Mouse (Mus musculus) hindlimb bud, embryonic 11.5 days (tissue): Measurements from ENCODE around the gene Nr4a1.

Source experiments
- DNase-seq: peaks from one replicate; pipeline ENCODE4 v3.0.0-alpha.2; 2012; ENCODE audit warnings: low read depth, low spot score; ENCODE audit errors: extremely low spot score

Gene Nr4a1

GRCm38 (mm10) chr15:101283911-101284750, 30.1 kb downstream of the Nr4a1 start, which contains the start of gene Atg101:
TSS of gene Atg101 (plus strand) at chr15:101284272.
- peak; percentile 88 for DNase-seq

GRCm38 (mm10) chr15:101286129-101286770, 32.2 kb downstream of the Nr4a1 start:
- no peak for DNase-seq

GRCm38 (mm10) chr15:101287361-101287760, 33.3 kb downstream of the Nr4a1 start:
- no peak for DNase-seq

- no peak for DNase-seq
Observed at GRCm38 (mm10) chr15:101290354-101290753, 36.3 kb downstream of the Nr4a1 start.

- no peak for DNase-seq
Observed at GRCm38 (mm10) chr15:101292012-101292411, 37.9 kb downstream of the Nr4a1 start.

- no peak for DNase-seq
Observed at GRCm38 (mm10) chr15:101293025-101293621, 39.1 kb downstream of the Nr4a1 start, which contains the start of gene 6030408B16Rik. TSS of gene 6030408B16Rik (plus strand) at chr15:101293212.

GRCm38 (mm10) chr15:101294028-101294894, 40.2 kb downstream of the Nr4a1 start:
- no peak for DNase-seq

- DNase-seq = no peak
Observed at GRCm38 (mm10) chr15:101295106-101295505, 41.0 kb downstream of the Nr4a1 start.

- DNase-seq = no peak
Observed at GRCm38 (mm10) chr15:101295616-101296015, 41.5 kb downstream of the Nr4a1 start.

GRCm38 (mm10) chr15:101296091-101296490, 42.0 kb downstream of the Nr4a1 start:
- no peak for DNase-seq

GRCm38 (mm10) chr15:101297988-101298387, 43.9 kb downstream of the Nr4a1 start:
- no peak for DNase-seq

GRCm38 (mm10) chr15:101298550-101298949, 44.5 kb downstream of the Nr4a1 start:
- DNase-seq = no peak

- no peak for DNase-seq
Observed at GRCm38 (mm10) chr15:101299480-101299960, 45.5 kb downstream of the Nr4a1 start.

- DNase-seq = no peak
Observed at GRCm38 (mm10) chr15:101300128-101300527, 46.1 kb downstream of the Nr4a1 start.

- no peak for DNase-seq
Observed at GRCm38 (mm10) chr15:101302201-101302600, 48.1 kb downstream of the Nr4a1 start.

GRCm38 (mm10) chr15:101303830-101304229, 49.8 kb downstream of the Nr4a1 start:
- no peak for DNase-seq

GRCm38 (mm10) chr15:101306459-101306858, 52.4 kb downstream of the Nr4a1 start:
- DNase-seq = no peak

GRCm38 (mm10) chr15:101308440-101309348, 54.6 kb downstream of the Nr4a1 start:
- DNase-seq = no peak

- DNase-seq = no peak
Observed at GRCm38 (mm10) chr15:101309493-101309892, 55.4 kb downstream of the Nr4a1 start.
